Mouse (Mus musculus) olfactory bulb, adult 2 months (tissue): ENCODE results near the gene Prr7.

ENCODE experiments used
- CTCF ChIP-seq: fragments of 200-500 bp; IDR thresholded peaks from 2 replicates; pipeline ENCODE4 v1.5.1; 2012; ENCODE audit warnings: low read depth, mild to moderate bottlenecking, low read length, moderate library complexity; ENCODE audit not compliant: insufficient read depth
- POLR2A ChIP-seq: fragments of 200-500 bp; IDR thresholded peaks from 2 replicates; pipeline ENCODE4 v1.6.1; 2012; ENCODE audit warnings: mild to moderate bottlenecking, low read depth, low read length, moderate library complexity; ENCODE audit not compliant: insufficient read depth

GRCm38 (mm10) chr13:55444286-55444936, 19.7 kb upstream of the Prr7 start:
- TF ChIP-seq CTCF, result no peak
- peak; percentile 70; the same call in 1 of the 2 replicates for TF ChIP-seq POLR2A
